Mouse (Mus musculus) layer of hippocampus, postnatal 14 days (tissue): ENCODE results near the gene St5. TPM values are rescaled to one million over a fixed set of nuclear protein-coding genes. Genes with fewer than 3 reads are reported as not detected.

Experiments
- DNase-seq, 2 experiments: peaks; one replicate each; pipeline ENCODE4 v3.0.0; 2021 to 2022; ENCODE audit warnings: low spot score in 2 of 2, mixed read lengths in 1 of 2
- long read RNA-seq, 2 experiments: library from polyadenylated mRNA; stranded (forward); transcript quantifications; one replicate each; pipeline ENCODE4 v2.0.0; 2021
- total RNA-seq, 2 experiments: library from RNA; stranded (reverse); gene quantifications; 2 replicates each; pipeline ENCODE4 v1.2.3; 2021

Gene St5
- total RNA-seq = 10 to 100 TPM; 30.2 to 35.7 TPM
- long read RNA-seq, experiment 1, full-length matches to known transcripts = 3 of 12 reads
- long read RNA-seq, experiment 1, partial matches to known transcripts = 5 of 12 reads
- long read RNA-seq, experiment 1, other reads (novel, unspliced or antisense) = 4 of 12 reads
- long read RNA-seq, experiment 2, full-length matches to known transcripts = 5 of 29 reads
- long read RNA-seq, experiment 2, partial matches to known transcripts = 7 of 29 reads
- long read RNA-seq, experiment 2, other reads (novel, unspliced or antisense) = 17 of 29 reads

DNA sequence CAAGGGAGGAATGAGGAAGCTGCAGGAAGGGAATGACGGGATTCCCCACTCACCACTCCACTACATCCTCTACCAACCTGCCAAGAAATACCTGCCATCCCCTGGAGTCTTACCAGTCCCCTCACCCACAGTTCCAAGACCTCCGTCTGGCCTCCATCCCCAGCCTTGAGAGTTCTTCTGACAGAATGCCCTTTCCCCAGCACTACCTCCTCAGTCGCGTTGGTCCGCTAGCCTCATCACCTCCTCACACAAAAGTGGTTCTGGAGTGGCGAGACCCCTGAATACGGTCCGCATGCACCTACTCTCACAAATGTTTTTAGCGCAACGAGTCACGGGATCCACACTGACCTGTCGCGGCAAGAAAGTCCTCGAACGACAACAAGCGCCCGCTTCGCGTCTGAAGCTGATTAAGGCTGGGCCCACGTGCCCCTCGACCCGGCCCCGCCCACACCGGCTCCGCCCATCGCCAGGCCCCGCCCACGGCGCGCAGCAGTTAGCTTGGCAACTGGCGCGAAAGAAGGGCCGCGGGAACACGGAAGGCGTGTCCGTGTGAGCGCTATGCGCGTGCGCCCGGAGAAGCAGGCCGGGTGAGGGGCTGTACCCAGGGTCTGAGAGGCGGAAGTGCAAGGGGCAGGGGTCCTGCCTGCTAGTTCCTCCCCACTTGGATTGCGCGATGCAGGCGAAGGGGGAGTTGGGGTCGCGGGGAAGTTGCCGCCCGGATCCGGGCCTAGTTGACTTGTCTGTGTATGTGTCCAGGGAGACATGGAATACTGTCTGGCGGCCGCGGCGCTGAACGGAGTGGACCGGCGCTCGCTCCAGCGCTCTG lies at the start of gene St5, which contains the start of gene Akip1:
TSS of gene St5 (minus strand) at position 416 of the 826 bp plus-strand sequence.
TSS of gene Akip1 (plus strand) at position 501 of the 826 bp plus-strand sequence.
- peak; percentile 92 to 93 for DNase-seq

DNA sequence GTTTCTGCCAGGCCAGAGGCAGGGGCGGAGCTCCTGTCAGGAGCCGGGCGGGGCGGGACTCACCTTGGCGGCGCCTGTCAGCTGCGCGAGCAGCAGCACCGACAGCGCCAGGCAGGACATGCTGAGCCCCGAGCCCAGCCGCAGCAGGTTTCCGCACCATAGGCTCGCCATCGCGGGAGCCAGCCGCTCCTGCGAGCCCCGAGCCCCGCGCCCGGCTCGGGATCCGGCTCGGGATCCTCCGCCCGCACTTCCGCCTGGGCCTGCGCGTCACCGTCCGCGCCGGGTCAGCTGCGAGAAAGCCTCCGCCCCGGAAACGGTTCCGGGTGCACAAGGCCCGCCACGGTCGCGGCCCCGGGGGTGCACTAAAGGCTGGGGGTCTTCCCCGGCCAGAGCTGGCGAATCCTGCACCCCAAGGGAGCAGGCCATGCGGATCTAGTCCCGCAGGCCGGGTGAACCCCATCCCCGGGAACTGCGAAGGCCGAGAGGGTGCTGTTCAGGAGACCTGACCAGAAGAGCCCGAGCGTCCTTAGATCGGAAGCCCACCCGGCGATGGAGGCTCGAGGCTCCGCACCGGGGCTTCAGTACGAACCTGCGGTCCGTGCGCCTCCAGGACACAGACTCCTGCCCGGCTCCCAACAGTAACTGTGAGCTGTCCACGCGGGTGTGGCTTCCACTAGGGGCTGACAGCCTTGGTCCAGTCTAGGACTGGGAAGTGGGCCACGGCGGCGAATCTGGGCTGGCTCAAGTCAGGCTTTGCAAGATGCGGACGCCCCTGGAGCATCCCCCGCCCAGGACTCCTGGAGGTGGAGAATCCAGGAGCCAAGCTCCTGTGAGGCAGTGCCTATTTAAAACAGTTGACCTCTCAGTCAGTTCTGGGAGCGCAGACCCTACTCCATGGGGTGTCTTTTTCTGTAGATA lies 48.9 kb upstream of the St5 start, which contains the start of gene Tmem9b:
TSS of gene Tmem9b (minus strand) at position 868 of the 918 bp plus-strand sequence.
- peak; percentile 77 to 86 for DNase-seq

DNA sequence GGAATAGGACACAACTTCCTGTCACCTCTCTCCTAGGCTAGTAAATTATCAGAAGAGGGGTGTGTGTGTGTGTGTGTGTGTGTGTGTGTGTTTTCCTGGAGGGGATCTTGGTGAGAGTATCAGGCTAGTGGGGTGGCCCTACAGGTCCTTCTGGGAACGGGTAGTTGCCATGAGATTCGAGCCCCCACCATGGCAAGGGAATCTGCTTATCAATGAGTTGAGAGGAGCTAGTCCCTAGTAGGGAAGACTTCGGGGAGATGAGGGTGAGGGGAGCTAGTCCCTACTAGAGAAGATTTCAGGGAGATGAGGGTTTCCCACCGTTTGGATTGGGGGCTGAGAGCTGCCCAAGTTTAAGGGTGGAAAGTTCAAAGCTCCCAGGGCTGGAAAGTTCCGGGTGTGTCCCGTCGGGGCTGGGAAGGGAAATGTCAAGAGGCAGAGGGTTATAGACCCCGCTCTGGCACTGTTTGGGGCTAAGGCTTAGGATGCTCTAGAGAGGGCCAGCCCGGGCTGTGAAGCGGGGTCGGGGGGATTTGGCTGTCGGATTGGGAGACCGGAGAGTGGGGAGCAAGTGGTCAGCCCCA lies 48.1 kb upstream of the St5 start:
- DNase-seq = no peak

DNA sequence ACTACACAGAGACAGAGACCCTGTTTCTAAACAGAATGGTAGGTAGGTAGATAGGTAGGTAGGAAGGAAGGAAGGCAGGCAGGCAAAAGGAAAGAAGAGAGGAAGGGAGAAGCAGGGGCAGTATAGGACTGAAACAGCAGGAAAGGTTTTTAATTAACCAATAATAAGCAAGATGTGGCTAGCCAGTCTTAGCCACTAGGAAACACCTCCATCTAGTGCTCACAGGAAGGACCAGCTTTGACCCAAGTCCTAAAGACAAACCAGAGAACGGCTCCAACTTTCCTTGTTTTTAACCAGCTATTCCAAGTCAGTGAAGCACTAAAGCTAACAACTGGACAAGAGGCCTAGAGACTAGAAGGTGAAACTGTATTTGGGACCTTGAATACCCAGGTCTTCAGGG lies 44.3 kb upstream of the St5 start:
- DNase-seq = no peak

DNA sequence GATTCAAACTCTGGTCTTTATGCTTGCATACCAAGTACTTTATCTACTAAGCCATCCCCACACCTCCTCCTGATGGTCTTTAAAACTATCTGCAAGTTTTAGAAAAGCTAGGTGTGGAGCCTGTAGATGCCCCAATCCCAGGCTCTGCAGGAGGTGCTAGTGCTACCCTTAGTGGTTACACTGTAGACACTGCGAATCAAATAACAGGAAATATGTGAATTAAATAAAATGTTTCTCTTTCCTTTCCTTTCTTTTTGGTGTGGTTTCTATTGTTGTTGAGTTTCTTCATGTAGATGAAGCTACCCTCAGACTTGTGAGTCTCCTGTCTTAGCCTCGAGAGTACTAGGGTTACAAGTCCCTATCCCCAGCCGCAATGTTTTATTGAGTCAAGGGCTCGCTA lies 38.3 kb upstream of the St5 start:
- DNase-seq = no peak

DNA sequence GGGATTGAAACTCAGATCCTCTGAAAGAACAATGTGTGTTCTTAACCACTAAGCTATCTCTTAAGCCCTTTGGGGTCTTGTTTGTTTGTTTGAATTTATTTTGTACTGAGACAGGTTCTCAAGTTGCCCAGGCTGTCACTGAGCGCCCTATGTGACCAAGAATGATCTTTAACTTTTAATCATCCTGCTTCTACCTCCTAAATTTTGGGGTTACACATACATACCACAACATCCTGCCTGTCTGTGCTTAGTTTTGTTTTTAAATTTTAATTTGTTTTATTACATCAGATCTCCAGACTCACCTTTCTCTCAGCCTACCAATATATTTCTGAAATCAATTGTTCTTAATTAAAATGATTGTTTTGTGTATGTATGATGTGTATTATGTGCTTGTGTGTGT lies 37.7 kb upstream of the St5 start:
- no peak for DNase-seq

DNA sequence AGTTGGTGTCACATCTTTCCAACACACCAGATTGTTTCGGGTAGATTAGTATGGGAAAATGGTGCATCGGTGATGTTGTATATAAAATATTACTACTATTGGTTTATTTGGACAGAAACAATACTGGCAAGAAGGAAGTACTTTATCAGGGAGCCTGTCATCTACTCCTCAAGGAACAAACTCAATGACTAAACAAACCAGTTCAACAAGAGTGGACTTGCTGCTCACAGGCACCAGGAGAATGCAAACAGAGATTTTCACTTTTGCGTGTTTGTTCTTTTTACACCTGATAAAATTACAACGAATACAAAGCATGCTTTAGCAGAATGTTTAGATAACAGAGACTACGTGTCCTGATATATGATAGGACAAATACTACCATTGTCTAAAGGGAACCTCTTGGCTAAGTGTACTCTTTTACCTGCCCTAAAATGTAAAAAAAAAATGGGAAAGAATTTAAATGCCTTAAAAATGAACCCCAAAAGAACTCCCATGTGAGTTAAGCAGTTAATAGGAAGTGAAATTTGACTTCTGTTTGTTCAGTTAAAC lies 36.5 kb upstream of the St5 start:
- no peak for DNase-seq

DNA sequence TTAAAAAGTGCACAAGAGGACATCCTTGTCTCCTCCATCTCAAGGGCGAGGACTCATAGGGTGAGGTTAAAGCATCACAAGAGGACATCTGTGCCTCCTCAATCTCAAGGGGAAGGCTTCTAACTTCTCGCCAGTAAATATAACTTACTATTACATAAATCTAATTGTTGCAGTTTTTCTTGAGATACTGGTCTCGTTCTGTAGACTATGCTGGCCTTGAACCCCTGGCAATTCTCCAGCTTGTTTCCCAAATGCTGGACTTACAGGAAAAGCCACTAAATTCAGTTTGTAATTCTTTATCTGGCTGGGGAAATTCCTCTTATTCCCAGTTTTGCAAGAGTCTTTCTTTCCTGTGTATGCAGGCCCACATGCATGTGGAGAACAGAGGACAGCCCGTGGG lies 31.4 kb upstream of the St5 start:
- no peak for DNase-seq

DNA sequence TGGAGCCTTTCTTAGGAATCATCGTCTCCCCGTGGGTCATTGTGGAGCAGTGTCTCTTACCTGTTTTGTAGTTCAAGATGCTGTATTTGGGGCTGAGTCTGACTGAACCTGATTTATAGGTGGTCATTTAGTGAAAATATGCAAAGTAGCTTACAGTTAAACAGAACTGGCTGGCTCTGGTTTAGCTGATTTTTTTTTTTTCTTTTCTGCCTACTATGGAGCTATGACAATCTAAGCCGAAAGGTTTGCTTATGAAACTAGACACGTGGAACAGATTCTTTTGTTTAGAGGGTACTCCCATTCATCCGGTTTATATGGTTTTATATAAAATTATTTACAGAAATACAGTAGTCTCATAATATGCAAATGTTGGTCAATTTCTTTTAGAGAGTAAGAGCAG lies 28.2 kb upstream of the St5 start, which contains the start of gene Ascl3:
TSS of gene Ascl3 (minus strand) at position 101 of the 400 bp plus-strand sequence.
- no peak for DNase-seq

DNA sequence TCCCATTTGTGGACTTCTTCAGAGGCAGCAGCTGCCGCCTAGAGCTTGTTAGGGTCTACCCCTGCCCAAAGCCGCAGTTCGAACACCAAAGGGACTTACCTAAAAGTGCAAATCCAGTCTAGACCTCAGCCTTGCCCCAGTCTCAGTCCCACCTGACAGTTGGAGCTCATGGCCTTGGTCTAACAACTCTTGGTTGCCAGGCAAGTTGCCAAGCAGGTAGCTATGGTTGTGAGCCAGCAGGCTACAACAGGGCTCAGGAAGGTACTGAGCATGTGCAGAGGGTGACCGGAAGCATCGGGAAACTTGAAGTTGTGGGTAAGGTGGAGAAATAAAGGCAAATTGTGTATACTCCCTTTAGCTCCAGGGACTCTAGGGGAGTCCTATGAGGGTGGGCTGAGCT lies 20.3 kb upstream of the St5 start, which contains the start of gene BC051019:
TSS of gene BC051019 (minus strand) at position 154 of the 400 bp plus-strand sequence.
- no peak for DNase-seq

DNA sequence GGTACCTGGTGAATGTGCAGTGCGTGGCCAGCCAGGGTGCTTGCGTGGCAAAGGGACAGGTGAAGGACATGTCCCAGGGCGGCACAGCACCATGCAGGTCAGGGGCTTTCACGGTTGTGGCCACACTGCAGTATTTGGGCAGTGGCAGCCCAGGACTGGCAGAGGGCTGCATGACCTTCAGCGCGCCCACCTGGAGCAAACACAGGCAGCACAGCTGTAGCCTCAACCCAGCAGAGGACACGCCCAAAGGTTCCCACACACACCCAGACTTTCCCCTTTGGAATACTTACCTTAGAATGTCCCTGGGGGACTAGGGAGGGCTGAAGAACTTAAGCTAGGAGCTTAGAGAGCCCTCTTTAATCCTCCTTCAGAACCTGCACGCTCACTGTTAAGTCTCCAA lies 19.7 kb upstream of the St5 start:
- no peak for DNase-seq

DNA sequence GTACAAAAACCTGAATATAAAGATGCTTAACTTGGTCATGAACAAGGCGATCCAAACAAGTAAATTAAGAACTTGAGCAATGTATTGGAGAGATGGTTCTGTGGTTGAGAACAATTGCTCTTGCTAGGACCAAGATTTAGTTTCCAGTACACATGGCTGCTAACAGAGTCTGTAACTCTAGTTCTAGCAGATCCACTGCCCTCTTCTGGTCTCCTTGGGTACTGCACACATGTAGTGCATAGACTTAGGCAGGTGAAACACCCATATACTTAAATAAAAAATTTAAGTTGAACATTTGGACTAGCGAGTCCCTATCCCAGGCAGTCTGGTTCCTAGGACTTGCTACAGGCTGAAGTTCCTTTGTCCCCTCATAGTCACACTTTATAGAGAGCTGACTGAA lies 19.2 kb upstream of the St5 start:
- DNase-seq = no peak

DNA sequence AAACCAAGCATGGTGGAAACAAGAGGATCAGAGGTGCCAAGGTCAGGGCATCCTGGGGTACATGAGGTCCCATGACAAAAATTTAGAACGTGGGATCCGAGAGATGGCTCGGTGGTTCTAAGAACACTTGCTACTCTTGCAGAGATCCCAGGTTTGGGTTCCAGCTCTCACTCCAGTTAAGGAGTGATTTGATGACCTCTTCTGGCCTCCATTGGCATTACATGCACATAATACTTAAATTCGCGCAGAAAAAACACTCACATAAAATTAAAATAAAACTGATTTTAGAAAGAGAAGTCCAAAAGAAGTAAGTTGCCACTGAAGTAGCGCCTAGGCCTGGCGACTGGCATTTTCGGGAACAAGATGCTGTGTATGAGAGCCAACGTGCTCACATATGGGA lies 15.9 kb upstream of the St5 start:
- peak; percentile 18 to 57 for DNase-seq

DNA sequence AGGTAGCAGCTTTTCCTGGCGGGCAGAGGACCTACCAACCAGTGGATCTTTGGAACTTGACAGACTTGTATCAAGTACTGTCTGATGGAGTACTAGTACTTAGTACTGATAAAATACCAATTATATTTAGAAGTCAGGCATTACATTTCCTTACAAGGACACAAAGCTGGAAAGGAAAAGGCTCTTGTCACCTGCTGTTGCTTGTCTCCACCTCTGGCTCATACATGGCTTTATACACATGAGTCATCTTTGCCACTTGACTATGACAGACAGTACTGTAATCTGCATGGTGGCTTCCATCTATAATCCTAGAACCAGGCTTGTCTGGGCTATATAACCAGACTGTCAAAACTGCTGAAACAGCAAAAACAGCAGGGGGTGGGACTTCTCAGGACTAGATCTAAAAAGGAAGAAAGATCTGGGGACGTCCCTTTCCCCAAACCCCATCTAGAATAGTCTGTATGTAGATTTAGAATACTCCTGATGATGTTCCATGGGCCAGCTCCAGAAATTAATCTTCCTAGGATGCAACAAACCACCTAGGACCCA lies 10.1 kb upstream of the St5 start:
- DNase-seq = no peak

DNA sequence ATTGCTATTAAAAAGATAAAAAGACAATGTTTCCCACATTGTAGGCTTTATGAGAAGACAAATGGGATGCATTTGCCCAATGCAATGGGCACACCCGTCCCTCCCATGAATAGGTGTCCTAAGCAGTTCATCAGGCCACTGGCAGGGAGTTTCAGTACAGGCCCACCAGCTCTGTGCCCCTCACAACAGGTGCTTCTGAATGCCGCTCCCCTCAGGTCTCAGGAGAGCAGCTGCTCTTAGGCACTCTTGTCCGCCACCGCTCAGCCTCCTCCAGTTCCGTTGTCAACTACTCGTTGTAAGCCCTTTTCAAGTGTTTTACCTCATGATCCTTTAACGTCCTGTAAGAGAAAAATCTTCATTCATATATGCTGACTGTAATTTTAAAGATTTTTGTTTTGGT lies 8.8 kb upstream of the St5 start:
- no peak for DNase-seq

DNA sequence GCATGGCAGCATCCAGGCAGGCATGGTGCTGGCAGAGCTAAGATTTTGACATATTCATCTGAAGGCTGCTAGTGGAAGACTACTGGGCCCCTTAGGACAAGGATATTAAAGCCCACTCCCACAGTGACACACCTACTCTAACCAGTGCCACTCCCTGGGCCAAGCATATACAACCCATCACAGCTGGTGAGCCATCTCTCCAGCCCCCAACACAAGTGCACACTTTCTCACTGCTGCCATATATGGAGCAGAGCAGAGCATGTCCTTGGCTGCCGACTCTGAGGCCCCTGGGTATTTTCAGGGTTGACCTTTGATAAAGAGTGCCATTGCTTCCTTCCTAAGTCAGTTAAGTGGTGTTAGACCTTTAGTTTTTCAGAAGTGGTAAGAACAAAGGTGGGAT lies 6.7 kb upstream of the St5 start:
- no peak for DNase-seq

DNA sequence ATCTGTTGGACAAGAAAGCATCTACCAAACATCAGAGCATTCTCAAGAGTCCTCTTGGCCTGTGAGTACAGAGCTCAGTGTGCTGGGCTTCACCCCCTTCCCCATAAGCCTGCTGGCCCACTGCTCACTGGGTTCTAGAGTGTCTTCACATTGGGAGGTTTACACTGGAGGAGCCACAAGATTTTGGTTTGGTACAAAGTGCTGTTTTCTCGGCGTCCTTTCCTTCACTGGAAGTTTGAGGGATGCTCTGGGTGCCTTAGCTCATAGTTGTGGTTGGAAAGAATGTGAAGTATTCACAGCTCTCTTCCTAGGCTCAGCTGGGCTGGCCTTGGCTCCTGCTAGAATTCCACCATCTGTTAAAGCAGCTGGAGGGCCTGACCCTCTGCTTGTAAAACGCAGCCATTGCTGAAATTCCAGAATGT lies 5.6 kb upstream of the St5 start:
- DNase-seq = no peak

DNA sequence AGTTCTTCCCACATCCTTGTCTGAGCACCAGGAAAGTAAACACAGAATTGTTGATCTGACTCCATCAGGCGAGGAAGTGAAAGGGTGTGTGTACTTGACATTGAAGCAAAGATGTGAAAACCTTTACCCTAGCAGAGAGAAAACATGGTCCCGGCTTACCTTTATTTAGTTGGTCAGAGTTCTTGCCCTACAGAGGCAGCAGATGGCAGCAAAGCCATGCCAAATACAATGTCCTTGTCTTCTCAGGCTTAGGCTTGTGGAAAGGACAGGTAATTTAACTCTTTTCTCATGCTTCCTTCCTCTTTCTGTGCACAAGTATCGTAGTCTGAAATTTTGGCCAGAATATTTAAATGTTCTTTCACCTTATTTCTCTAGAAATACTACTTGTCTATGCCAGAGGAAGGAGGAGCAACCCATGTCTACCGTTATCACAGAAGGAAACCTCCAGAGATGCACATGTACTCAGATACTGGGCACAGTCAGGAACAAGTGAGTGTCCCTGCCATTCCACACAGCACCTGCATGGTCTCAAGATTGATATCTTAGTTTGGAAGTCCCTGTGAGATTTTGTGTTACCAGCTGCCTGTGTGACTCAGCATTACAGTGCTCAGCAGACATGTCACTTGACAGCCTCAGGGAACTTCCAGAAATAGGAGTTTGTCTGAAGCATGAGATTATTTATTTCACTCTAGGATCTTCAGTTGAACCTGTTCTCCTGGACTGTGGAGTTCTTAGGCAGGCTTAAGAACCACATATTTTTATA lies 3.8 kb upstream of the St5 start:
- peak; percentile 29 to 40 for DNase-seq

DNA sequence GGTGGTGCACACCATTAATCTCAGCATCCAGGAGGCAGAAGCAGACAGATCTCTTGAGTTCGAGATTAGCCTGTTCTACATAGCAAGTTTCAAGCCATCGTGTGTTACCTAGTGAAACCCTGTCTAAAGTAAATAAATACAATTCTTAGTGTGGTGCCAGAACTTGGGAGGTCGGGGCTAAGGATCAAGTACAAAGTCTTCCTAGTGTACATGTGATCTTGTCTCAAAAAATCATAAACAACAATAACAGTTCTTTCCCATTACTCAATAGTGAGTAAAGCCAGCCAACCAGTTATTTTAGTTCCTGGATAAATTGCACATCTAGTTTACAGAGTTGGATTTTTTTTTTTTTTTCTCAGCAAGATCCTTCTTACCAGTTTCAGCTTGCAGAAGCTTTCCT lies 1.1 kb upstream of the St5 start:
- DNase-seq = no peak

DNA sequence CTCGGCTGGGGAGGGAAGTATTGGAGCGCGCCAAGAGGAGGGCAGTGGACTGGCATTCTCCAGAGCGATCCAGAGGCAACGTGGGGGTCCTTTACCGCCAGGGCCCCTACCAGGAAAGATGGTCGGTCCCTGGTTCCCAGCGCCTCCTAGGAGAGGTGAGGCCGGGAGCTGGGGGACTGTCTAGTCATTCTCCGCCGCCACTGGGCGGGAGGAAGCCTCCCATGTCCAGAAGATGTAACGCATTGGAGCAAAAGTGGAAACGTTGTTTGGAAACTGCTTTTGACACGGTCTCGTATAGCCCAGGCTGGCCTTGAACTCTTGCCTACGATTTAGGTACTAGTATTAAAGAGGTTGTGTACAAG lies 592 bp upstream of the St5 start:
- no peak for DNase-seq
